Mouse (Mus musculus) kidney, postnatal 25 days (tissue): ENCODE results near the gene Pld3.

Experiments
- DNase-seq, 2 experiments: peaks; one replicate each; pipeline ENCODE4 v3.0.0; 2021; ENCODE audit warnings: mixed read lengths in 2 of 2

The Pld3 gene

DNA sequence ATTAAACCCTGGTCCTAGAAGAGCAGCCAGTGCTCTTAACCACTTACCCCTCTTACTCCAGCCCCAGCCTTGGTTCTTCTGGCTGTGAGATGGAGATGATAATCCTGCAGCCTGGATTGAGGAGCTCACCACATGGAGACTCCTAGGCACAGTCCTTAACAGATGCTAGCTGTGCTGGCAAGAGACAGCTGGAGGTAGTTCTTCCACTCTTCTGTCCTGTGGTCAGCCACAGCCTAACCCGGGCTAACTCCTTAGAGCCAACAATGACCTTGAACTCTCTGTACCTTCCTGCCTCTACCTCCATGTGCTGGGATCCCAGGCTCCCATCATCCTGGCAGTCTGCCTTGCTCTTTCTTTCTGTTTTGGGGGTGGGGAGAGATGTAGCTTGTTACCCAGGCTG is 8.0 kb upstream of the Pld3 start:
- DNase-seq: no peak

DNA sequence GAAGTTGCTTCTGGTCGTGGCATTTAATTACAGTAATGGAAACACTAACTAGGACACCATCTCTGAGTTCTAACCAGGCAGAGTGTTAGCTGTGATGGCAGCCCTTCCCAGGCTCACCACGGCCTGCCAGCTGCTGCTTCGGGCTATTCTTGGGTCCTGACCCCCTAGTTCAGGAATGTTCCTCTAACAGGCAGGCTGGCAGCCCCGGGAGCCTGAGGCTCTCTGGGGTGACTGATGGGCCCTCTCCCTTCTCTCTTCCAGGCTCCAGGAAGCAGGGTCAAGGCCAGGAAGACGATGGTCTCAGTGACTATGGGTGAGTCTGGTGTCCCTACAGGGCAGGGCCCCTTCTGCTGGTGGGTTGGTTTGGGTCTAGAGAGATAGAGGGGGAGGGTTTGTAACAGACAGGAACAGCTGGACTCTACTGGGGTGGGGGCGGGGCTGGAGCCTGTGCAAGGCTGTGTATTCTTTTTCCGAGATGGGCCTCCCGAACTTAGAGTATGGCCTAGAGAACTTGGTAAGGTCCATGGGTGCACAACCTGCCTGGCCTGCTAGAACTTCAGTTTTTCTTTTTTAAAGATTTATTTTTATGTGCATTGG is 7.4 kb upstream of the Pld3 start:
- DNase-seq: no peak

GRCm38 (mm10) chr7:27552070-27552469 is 948 bp downstream of the Pld3 start:
- DNase-seq: no peak

- DNase-seq: no peak
These were observed 3.4 kb downstream of the Pld3 start for GRCm38 (mm10) chr7:27549597-27549996.

GRCm38 (mm10) chr7:27544675-27545370 is 8.2 kb downstream of the Pld3 start:
- DNase-seq: no peak

GRCm38 (mm10) chr7:27543851-27544250 is 9.2 kb downstream of the Pld3 start:
- no peak for DNase-seq

DNA sequence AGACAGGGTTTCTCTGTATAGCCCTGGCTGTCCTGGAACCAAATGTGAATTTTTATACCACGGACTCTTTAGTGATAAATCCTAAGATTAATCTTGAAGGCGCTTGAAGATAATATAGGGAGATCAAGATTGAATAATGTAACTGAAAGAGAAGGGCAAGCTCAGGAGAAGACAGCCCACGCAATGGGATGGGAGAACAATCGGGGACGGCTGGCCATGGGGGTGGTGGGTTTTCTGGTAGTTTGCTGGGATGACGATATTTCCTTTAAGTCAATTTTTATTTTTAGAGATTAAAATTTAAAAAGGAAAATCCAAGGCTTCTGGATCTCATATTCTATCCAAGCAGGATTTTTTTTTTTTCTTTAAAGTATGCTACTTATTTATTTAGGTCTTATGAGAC is 10.0 kb downstream of the Pld3 start:
- no peak for DNase-seq

GRCm38 (mm10) chr7:27542392-27543033 is 10.5 kb downstream of the Pld3 start:
- peak; percentile 77 to 86 for DNase-seq

GRCm38 (mm10) chr7:27541922-27542321 is 11.1 kb downstream of the Pld3 start:
- no peak for DNase-seq

DNA sequence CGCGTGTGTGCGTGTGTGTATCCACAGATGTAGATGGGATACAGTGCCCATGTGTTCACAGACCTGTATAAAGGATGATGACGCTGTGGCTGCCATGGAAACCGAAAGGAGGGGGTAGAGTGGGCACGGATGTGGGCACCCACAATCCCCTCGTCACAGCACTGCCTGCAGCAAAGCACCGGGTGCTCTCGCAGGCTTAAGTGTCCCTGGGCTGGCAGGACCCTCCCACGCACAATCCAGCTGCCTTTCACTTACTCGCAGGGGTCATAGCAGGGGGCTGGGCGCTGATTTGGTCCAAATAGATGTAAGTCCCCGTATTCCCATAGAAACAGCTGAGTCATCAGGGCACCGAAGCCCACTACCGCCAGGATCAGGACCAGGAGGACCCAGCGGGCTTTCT is 11.6 kb downstream of the Pld3 start:
- DNase-seq: no peak

DNA sequence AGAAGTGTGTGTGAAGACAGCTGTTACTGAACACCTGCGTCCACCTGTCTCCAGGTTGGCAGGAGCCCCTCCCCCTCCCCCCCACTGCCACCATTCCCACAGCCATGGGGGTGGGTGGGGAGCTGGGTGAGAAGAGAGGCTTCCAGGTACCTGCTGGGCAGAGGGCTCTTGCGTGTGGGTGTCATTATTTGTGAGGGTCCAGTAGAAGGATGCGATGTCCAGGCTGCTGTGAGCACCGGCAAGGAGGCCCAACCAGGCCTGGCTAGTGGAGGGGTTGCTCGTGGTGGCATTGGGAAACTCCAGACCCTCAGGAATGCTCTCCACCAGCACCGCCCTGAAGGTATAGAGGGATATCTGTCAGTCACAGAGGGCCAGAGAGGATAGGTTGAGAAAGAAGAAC is 12.1 kb downstream of the Pld3 start:
- no peak for DNase-seq

DNA sequence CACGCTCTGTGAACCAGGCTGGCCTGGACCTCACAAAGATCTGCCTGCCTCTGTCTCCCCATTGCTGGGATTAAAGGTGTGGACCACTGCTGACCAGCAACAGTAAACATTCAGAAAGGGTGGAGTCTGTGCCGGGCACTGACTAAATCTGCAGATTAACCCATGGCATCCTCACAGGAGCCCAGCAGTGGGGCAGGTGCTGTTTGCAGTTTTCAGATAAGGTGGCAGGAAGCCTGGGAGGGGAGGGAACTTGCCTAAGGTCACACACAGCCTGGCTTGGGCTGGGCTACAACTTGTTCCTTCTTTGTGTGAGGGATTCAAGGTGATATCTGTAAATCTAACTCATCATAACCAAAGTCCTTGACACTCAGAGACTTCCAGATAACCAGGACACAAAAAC is 12.5 kb downstream of the Pld3 start:
- DNase-seq: no peak

- DNase-seq: no peak
These were observed 14.2 kb downstream of the Pld3 start for GRCm38 (mm10) chr7:27538797-27539196.

DNA sequence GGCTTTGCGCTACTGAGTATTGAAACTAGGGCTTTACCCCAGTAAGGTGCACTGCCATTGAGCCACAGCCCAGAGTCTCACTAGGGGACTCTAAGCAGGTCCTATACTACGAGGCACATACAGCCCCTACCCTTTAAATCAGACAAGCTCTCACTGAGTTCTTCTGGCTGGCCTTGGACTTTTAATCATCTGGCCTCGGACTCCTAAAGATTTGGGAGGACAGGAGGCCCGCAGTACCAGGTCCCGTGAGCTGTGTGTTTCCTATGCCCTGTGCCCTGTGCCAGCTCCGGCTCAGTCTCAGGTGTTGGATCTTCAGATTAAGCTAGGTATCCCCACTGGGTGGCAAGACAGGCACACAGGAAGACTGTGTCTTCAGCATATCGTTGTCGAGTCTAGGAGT is 15.0 kb downstream of the Pld3 start:
- DNase-seq: no peak

- DNase-seq: no peak
These were observed 16.4 kb downstream of the Pld3 start for GRCm38 (mm10) chr7:27536618-27537017.

- DNase-seq: no peak
These were observed 17.6 kb downstream of the Pld3 start for GRCm38 (mm10) chr7:27535386-27535785.

- no peak for DNase-seq
These were observed 20.5 kb downstream of the Pld3 start for GRCm38 (mm10) chr7:27532480-27533050.

DNA sequence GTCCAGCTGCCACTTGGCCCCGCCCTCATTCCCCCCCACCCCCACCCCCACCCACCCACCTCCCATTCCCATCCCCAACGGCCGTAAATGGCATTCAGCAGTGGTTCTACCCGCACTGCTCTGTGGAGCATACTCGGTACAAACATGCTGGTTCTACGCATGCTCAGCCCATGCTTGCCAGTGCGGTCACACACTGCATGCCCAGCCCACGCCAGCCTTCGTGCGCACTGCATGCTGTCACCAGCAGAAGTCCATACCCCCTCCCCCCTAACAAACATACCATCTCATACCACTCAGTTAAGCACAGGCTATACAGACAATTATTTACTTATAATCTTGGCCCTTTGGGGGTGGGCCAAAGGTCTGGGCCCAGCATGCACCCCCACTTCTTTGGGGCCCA is 21.3 kb downstream of the Pld3 start:
- no peak for DNase-seq

- DNase-seq: no peak
These were observed 22.1 kb downstream of the Pld3 start for GRCm38 (mm10) chr7:27530937-27531336.

GRCm38 (mm10) chr7:27529070-27529469 is 23.9 kb downstream of the Pld3 start:
- no peak for DNase-seq

GRCm38 (mm10) chr7:27526039-27526827 is 26.8 kb downstream of the Pld3 start:
- peak; percentile 80 to 82 for DNase-seq

DNA sequence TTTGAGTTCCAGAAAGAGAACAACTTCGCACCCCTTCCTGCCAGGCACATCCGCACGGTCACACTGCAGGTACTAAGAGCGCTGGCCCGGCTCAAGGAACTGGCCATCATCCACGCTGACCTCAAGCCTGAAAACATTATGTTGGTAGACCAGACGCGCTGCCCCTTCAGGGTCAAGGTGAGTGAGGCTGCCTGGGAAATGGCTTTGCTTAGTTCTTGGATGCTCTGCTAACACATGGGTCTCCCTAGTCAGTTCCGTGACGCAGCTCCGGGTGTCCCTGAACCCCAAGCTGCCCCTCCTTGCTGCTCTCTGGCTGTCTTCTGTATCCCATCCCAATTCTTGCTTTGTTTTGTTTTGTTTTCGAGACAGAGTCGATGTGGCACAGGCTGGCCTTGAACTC is 29.2 kb downstream of the Pld3 start:
- DNase-seq: no peak

- no peak for DNase-seq
These were observed 30.1 kb downstream of the Pld3 start, which contains the start of gene Hipk4 for GRCm38 (mm10) chr7:27522967-27523366. Gene Hipk4 (plus strand): TSS chr7:27523267.
